19 mouse cellular contexts compared by ENCODE assay signal in the genomic region with DNA sequence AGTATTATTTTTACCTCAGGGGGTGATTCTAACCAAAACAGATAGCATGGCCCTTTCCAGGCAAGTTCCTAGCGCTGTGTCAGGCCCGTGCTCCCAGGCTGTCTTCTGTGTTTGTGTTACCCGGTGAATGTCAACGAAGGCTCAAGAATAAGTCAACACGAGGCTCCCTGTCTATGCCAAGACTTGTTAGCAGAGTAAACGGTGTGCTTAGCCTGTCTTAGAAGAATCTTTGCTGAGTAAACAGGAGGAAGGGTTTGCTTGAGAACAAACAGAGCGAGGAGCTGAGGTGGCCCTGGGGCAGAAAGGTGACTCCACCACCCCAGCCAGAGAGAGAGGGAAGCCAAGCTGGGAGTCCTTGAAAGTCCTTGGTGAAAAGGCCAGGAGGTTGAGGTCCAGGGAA. TPM values are rescaled to one million over a fixed set of nuclear protein-coding genes. Genes with fewer than 3 reads are reported as not detected.
DNase-seq lines count a peak whose midpoint lies in the region; ATAC-seq and TF ChIP-seq lines count a peak whose summit lies in the region.
"Had no signal": no experiment of that assay in that cellular context is flagged by ENCODE, and none has a peak within 500 bp of the region (broad histone marks: within the 10 kb centered on the region; RNA-seq: fewer than 3 reads in every experiment).

No protein-coding gene starts in this region.

- no peak overlapping the region for H3K4me2 ChIP-seq in intestine, embryonic 14.5 days (ENCODE audit: low read length)
- H3K4me2 ChIP-seq in intestine, postnatal 0 days (replicated peaks; ENCODE audit: low read depth): no peak overlapping the region
- H3K4me2 ChIP-seq in embryonic facial prominence, embryonic 12.5 days (replicated peaks): no peak overlapping the region
- no peak overlapping the region; the same call in 1 of the 2 replicates for H3K4me2 ChIP-seq in intestine, embryonic 15.5 days (replicated peaks)
- no peak overlapping the region for H3K4me2 ChIP-seq in liver, embryonic 12.5 days
- H3K4me2 ChIP-seq: heart, embryonic 15.5 days; limb, embryonic 15.5 days; neural tube, embryonic 12.5 days had no signal

- WGBS in intestine, embryonic 14.5 days: 13% methylated on average over 7 of the region's 7 CpGs
- 27% methylated on average over 7 of the region's 7 CpGs for WGBS in intestine, postnatal 0 days
- 31% methylated on average over 7 of the region's 7 CpGs for WGBS in embryonic facial prominence, embryonic 12.5 days
- 20% methylated on average over 7 of the region's 7 CpGs for WGBS in intestine, embryonic 15.5 days
- 51% methylated on average over 7 of the region's 7 CpGs for WGBS in liver, embryonic 12.5 days (ENCODE audit: insufficient replicate concordance)

- no peaks in the 10 kb centered on the region for H3K9me3 ChIP-seq in intestine, embryonic 14.5 days (ENCODE audit: control insufficient read depth, low read length)
- no peaks in the 10 kb centered on the region for H3K9me3 ChIP-seq in intestine, postnatal 0 days (ENCODE audit: control insufficient read depth)
- H3K9me3 ChIP-seq in embryonic facial prominence, embryonic 12.5 days: no peaks in the 10 kb centered on the region
- H3K9me3 ChIP-seq in intestine, embryonic 15.5 days: no peaks in the 10 kb centered on the region
- no peaks in the 10 kb centered on the region for H3K9me3 ChIP-seq in liver, embryonic 12.5 days (replicated peaks)
- H3K9me3 ChIP-seq: heart, embryonic 15.5 days; hindbrain, embryonic 10.5 days; limb, embryonic 15.5 days; neural tube, embryonic 12.5 days had no signal

- H3K4me3 ChIP-seq in intestine, embryonic 14.5 days (ENCODE audit: low read depth, low read length): no peak overlapping the region
- no peak overlapping the region for H3K4me3 ChIP-seq in intestine, postnatal 0 days (ENCODE audit: low read depth, low read length)
- no peak overlapping the region for H3K4me3 ChIP-seq in embryonic facial prominence, embryonic 12.5 days
- no peak overlapping the region for H3K4me3 ChIP-seq in intestine, embryonic 15.5 days (replicated peaks)
- no peak overlapping the region for H3K4me3 ChIP-seq in liver, embryonic 12.5 days
- H3K4me3 ChIP-seq: heart, embryonic 15.5 days; hindbrain, embryonic 10.5 days; limb, embryonic 15.5 days; neural tube, embryonic 12.5 days had no signal

- no peak overlapping the region for H3K9ac ChIP-seq in intestine, embryonic 14.5 days (ENCODE audit: low read length)
- no peak overlapping the region for H3K9ac ChIP-seq in intestine, postnatal 0 days (ENCODE audit: low read depth, low read length)
- H3K9ac ChIP-seq in embryonic facial prominence, embryonic 12.5 days: no peak overlapping the region
- H3K9ac ChIP-seq in intestine, embryonic 15.5 days: no peak overlapping the region
- H3K9ac ChIP-seq in liver, embryonic 12.5 days: no peak overlapping the region
- H3K9ac ChIP-seq: heart, embryonic 15.5 days; limb, embryonic 15.5 days; liver, postnatal 0 days; neural tube, embryonic 12.5 days had no signal

- peaks cover 9% of the 10 kb centered on the region for H3K4me1 ChIP-seq in intestine, embryonic 14.5 days (replicated peaks; ENCODE audit: control insufficient read depth, insufficient read depth, low read length)
- H3K4me1 ChIP-seq in intestine, postnatal 0 days (replicated peaks; ENCODE audit: control insufficient read depth, insufficient read depth, low read length): no peaks in the 10 kb centered on the region
- H3K4me1 ChIP-seq in embryonic facial prominence, embryonic 12.5 days: peaks cover 20% of the 10 kb centered on the region; the same call in 1 of the 2 replicates
- H3K4me1 ChIP-seq in intestine, embryonic 15.5 days (replicated peaks): peaks cover 8% of the 10 kb centered on the region; the same call in 1 of the 2 replicates
- peaks cover 14% of the 10 kb centered on the region for H3K4me1 ChIP-seq in liver, embryonic 12.5 days
- H3K4me1 ChIP-seq: heart, embryonic 15.5 days had no signal

- no peak for ATAC-seq in intestine, embryonic 14.5 days (replicated peaks; ENCODE audit: low FRiP score, low TSS enrichment, low read depth)
- ATAC-seq in intestine, postnatal 0 days: no peak
- no peak for ATAC-seq in embryonic facial prominence, embryonic 12.5 days (ENCODE audit: insufficient number of reproducible peaks, insufficient read depth, low FRiP score, low TSS enrichment)
- ATAC-seq in intestine, embryonic 15.5 days: no peak
- no peak for ATAC-seq in liver, embryonic 12.5 days
- ATAC-seq: forebrain, embryonic 14.5 days; liver, postnatal 0 days; Patski had no signal

- H3K27ac ChIP-seq in intestine, embryonic 14.5 days (ENCODE audit: low read depth): peak overlapping the region; percentile 34; the same call in 1 of the 2 replicates
- no peak overlapping the region for H3K27ac ChIP-seq in intestine, postnatal 0 days (ENCODE audit: low read depth, low read length)
- H3K27ac ChIP-seq in embryonic facial prominence, embryonic 12.5 days: peak overlapping the region; percentile 56
- H3K27ac ChIP-seq in intestine, embryonic 15.5 days: 0 out of 2 replicates have a peak overlapping the region, but pooled peaks have one; percentile 64
- H3K27ac ChIP-seq in liver, embryonic 12.5 days: no peak overlapping the region
- H3K27ac ChIP-seq: heart, embryonic 15.5 days; hindbrain, embryonic 10.5 days; limb, embryonic 15.5 days; neural tube, embryonic 12.5 days had no signal

- peaks cover 7% of the 10 kb centered on the region; the same call in 1 of the 2 replicates for H3K27me3 ChIP-seq in intestine, embryonic 14.5 days (replicated peaks; ENCODE audit: control insufficient read depth, insufficient read depth, low read length)
- no peaks in the 10 kb centered on the region for H3K27me3 ChIP-seq in intestine, postnatal 0 days (replicated peaks; ENCODE audit: control insufficient read depth, insufficient read depth, low read length)
- peaks cover 7% of the 10 kb centered on the region; the same call in 1 of the 2 replicates for H3K27me3 ChIP-seq in embryonic facial prominence, embryonic 12.5 days
- peaks cover 8% of the 10 kb centered on the region; the same call in 1 of the 2 replicates for H3K27me3 ChIP-seq in intestine, embryonic 15.5 days (replicated peaks)
- peaks cover 38% of the 10 kb centered on the region for H3K27me3 ChIP-seq in liver, embryonic 12.5 days (replicated peaks)

- TF ChIP-seq CTCF in intestine, postnatal 0 days (IDR thresholded peaks at IDR 0.05; ENCODE audit: low read depth): no peak

- no peak for DNase-seq in intestine, embryonic 14.5 days (ENCODE audit: low spot score)
- peak; percentile 55 for DNase-seq in lung, postnatal 36 days
- no peak for DNase-seq in kidney, postnatal 10 days
- DNase-seq in right cerebral cortex, postnatal 10 days (ENCODE audit: low spot score in 2 of 2): no peak
- DNase-seq: adrenal gland, postnatal 36 days; cerebellum, adult 2 months; gastrocnemius, postnatal 36 days; liver, postnatal 0 days; thymus, adult 18-20 months had no signal

- H3K36me3 ChIP-seq in intestine, embryonic 14.5 days (ENCODE audit: control insufficient read depth, insufficient read depth, low read length): no peaks in the 10 kb centered on the region
- H3K36me3 ChIP-seq in intestine, postnatal 0 days (ENCODE audit: control insufficient read depth, insufficient read depth): no peaks in the 10 kb centered on the region
- no peaks in the 10 kb centered on the region for H3K36me3 ChIP-seq in embryonic facial prominence, embryonic 12.5 days
- H3K36me3 ChIP-seq in intestine, embryonic 15.5 days: no peaks in the 10 kb centered on the region
- no peaks in the 10 kb centered on the region for H3K36me3 ChIP-seq in liver, embryonic 12.5 days
- H3K36me3 ChIP-seq: heart, embryonic 15.5 days; limb, embryonic 15.5 days; neural tube, embryonic 12.5 days had no signal

RNA-seq across cellular contexts. Expression of gene Rplp1, which starts 10.1 kb away (rescaled TPM):
- 1,834 and 1,981 TPM in 2 replicates for polyA plus RNA-seq in intestine, embryonic 14.5 days (2014; fragmentation: Nextera tagmentation; extraction: Ambion mirVana)
- 1,118 and 1,197 TPM in 2 replicates for polyA plus RNA-seq in intestine, postnatal 0 days (2015; fragmentation: Nextera tagmentation; extraction: Ambion mirVana)
- polyA plus RNA-seq in embryonic facial prominence, embryonic 12.5 days (2016; fragmentation: Nextera tagmentation; extraction: Ambion mirVana): 1,059 and 1,095 TPM in 2 replicates
- 1,374 and 1,471 TPM in 2 replicates for polyA plus RNA-seq in intestine, embryonic 15.5 days (2015; fragmentation: Nextera tagmentation; extraction: Ambion mirVana)
- 1,190 and 1,274 TPM in 2 replicates for polyA plus RNA-seq in liver, embryonic 12.5 days (2016; fragmentation: Nextera tagmentation; extraction: Ambion mirVana)

RNA-seq across cellular contexts. Expression of gene Kif23, which starts 42.4 kb away (rescaled TPM):
- 115 and 121 TPM in 2 replicates for polyA plus RNA-seq in intestine, embryonic 14.5 days (2014; fragmentation: Nextera tagmentation; extraction: Ambion mirVana)
- polyA plus RNA-seq in intestine, postnatal 0 days (2015; fragmentation: Nextera tagmentation; extraction: Ambion mirVana): 14.8 and 16.2 TPM in 2 replicates
- 110 and 112 TPM in 2 replicates for polyA plus RNA-seq in embryonic facial prominence, embryonic 12.5 days (2016; fragmentation: Nextera tagmentation; extraction: Ambion mirVana)
- 83.2 and 92.6 TPM in 2 replicates for polyA plus RNA-seq in intestine, embryonic 15.5 days (2015; fragmentation: Nextera tagmentation; extraction: Ambion mirVana)
- 73.5 and 91.5 TPM in 2 replicates for polyA plus RNA-seq in liver, embryonic 12.5 days (2016; fragmentation: Nextera tagmentation; extraction: Ambion mirVana)

Comparison
In these comparisons a context has a peak if more than half of its experiments do, and no peak if none do; other contexts are left out.
1. H3K27ac ChIP-seq: peak in intestine, embryonic 14.5 days (single experiment), embryonic facial prominence, embryonic 12.5 days (single experiment) and intestine, embryonic 15.5 days (single experiment); none in intestine, postnatal 0 days (single experiment) and liver, embryonic 12.5 days (single experiment).